In the genomic region with DNA sequence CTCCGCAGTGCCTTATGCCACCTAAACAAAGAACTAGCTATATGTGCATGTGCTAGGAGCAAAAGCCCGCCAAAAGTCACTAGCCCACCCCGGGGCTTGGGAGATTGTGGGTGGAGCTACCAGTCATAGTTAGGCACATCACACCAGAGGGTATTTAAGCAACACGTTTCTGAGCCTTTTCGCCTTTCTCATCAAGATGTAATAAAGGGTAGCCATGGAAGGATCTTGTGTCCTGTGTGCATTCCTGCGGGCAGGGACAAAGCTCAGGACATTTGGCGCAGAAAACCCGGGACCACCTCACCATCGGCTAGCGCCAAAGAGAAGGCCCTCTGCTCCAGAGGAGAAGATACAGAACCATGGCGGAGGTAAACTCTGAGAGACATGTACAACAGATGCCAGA, we compare ENCODE assay signal across 8 mouse cellular contexts. TPM values are rescaled to one million over a fixed set of nuclear protein-coding genes. Genes with fewer than 3 reads are reported as not detected.
A peak's percentile ranks its signal among the peaks of the same experiment; 100 is the strongest.
DNase-seq lines count a peak whose midpoint lies in the region; ATAC-seq lines count a peak whose summit lies in the region.

No protein-coding gene starts in this region.

- intact Hi-C loops in left cerebral cortex, postnatal 4 days (cut with DNase I) = no loop called here
- intact Hi-C loops in heart, postnatal 25 days (cut with DNase I) = no loop called here

- peak overlapping the region; percentile 49 for H3K4me3 ChIP-seq in embryonic facial prominence, embryonic 11.5 days (ENCODE audit: low read depth, low read length)
- peak overlapping the region; percentile 67 for H3K4me3 ChIP-seq in intestine, embryonic 16.5 days (ENCODE audit: low read length)
- H3K4me3 ChIP-seq in neural tube, embryonic 11.5 days (ENCODE audit: low read depth, low read length) = peak overlapping the region; percentile 71

- H3K9ac ChIP-seq in embryonic facial prominence, embryonic 11.5 days (replicated peaks; ENCODE audit: low read length) = peak overlapping the region; percentile 80
- peak overlapping the region; percentile 72 for H3K9ac ChIP-seq in intestine, embryonic 16.5 days (ENCODE audit: low read depth, low read length)
- H3K9ac ChIP-seq in neural tube, embryonic 11.5 days (ENCODE audit: low read length) = peak overlapping the region; percentile 73

- peak; percentile 41 for DNase-seq in left cerebral cortex, postnatal 4 days
- DNase-seq in left cerebral cortex, adult 9 months (ENCODE audit: low spot score in 2 of 2) = no peak
- peak; percentile 58 for DNase-seq in embryonic facial prominence, embryonic 11.5 days (ENCODE audit: low spot score)
- DNase-seq in neural tube, embryonic 11.5 days (ENCODE audit: low spot score) = peak; percentile 48
- DNase-seq in layer of hippocampus, adult 9-10 months (ENCODE audit: low spot score) = no peak
- no peak for DNase-seq in heart, postnatal 25 days (ENCODE audit: low spot score)

- no peaks in the 10 kb centered on the region for H3K4me1 ChIP-seq in embryonic facial prominence, embryonic 11.5 days (ENCODE audit: control insufficient read depth, insufficient read depth, low read length)
- H3K4me1 ChIP-seq in intestine, embryonic 16.5 days (ENCODE audit: control insufficient read depth, insufficient read depth, low read length) = no peaks in the 10 kb centered on the region
- H3K4me1 ChIP-seq in neural tube, embryonic 11.5 days (ENCODE audit: control insufficient read depth, insufficient read depth, low read length) = no peaks in the 10 kb centered on the region

- H3K27me3 ChIP-seq in embryonic facial prominence, embryonic 11.5 days (ENCODE audit: control insufficient read depth, insufficient read depth, low read length) = no peaks in the 10 kb centered on the region
- H3K27me3 ChIP-seq in intestine, embryonic 16.5 days (replicated peaks; ENCODE audit: control insufficient read depth, insufficient read depth, low read length) = no peaks in the 10 kb centered on the region
- no peaks in the 10 kb centered on the region for H3K27me3 ChIP-seq in neural tube, embryonic 11.5 days (ENCODE audit: control insufficient read depth, insufficient read depth, low read length)

- ATAC-seq in embryonic facial prominence, embryonic 11.5 days (replicated peaks; ENCODE audit: insufficient number of reproducible peaks, low FRiP score, low TSS enrichment, low read depth) = no peak
- ATAC-seq in intestine, embryonic 16.5 days = no peak
- no peak for ATAC-seq in neural tube, embryonic 11.5 days (ENCODE audit: insufficient read depth, low FRiP score, low TSS enrichment)
- ATAC-seq in frontal cortex, adult (ENCODE audit: low TSS enrichment) = no peak

- no peaks in the 10 kb centered on the region for H3K9me3 ChIP-seq in embryonic facial prominence, embryonic 11.5 days (replicated peaks; ENCODE audit: control insufficient read depth, low read length)
- no peaks in the 10 kb centered on the region for H3K9me3 ChIP-seq in intestine, embryonic 16.5 days (ENCODE audit: control insufficient read depth, low read length)
- no peaks in the 10 kb centered on the region for H3K9me3 ChIP-seq in neural tube, embryonic 11.5 days (ENCODE audit: control insufficient read depth, low read length)

- peak overlapping the region; percentile 56 for H3K4me2 ChIP-seq in embryonic facial prominence, embryonic 11.5 days (ENCODE audit: low read depth, low read length)
- H3K4me2 ChIP-seq in intestine, embryonic 16.5 days (ENCODE audit: low read depth, low read length) = peak overlapping the region; percentile 81
- peak overlapping the region; percentile 58 for H3K4me2 ChIP-seq in neural tube, embryonic 11.5 days (ENCODE audit: low read depth)

- H3K36me3 ChIP-seq in embryonic facial prominence, embryonic 11.5 days (replicated peaks; ENCODE audit: control insufficient read depth, insufficient read depth, low read depth, low read length) = no peaks in the 10 kb centered on the region
- H3K36me3 ChIP-seq in intestine, embryonic 16.5 days (ENCODE audit: control insufficient read depth, insufficient read depth, low read length) = no peaks in the 10 kb centered on the region
- no peaks in the 10 kb centered on the region for H3K36me3 ChIP-seq in neural tube, embryonic 11.5 days (ENCODE audit: control insufficient read depth, insufficient read depth, low read length)

- H3K27ac ChIP-seq in embryonic facial prominence, embryonic 11.5 days (replicated peaks; ENCODE audit: low read depth, low read length) = peak overlapping the region; percentile 28
- no peak overlapping the region for H3K27ac ChIP-seq in intestine, embryonic 16.5 days (ENCODE audit: low read length)
- H3K27ac ChIP-seq in neural tube, embryonic 11.5 days (ENCODE audit: low read depth, low read length) = no peak overlapping the region

- WGBS in embryonic facial prominence, embryonic 11.5 days = 17% methylated on average over 11 of the region's 11 CpGs
- WGBS in intestine, embryonic 16.5 days = 14% methylated on average over 11 of the region's 11 CpGs
- WGBS in neural tube, embryonic 11.5 days = 22% methylated on average over 11 of the region's 11 CpGs

RNA-seq across cellular contexts. Expression of gene Olfr725, which starts 21.0 kb away (rescaled TPM):
- not detected for total RNA-seq in left cerebral cortex, postnatal 4 days (2021)
- not detected in 2 replicates for polyA plus RNA-seq in embryonic facial prominence, embryonic 11.5 days (2014; fragmentation: Nextera tagmentation; extraction: Ambion mirVana)
- not detected in 2 replicates for polyA plus RNA-seq in intestine, embryonic 16.5 days (2015; fragmentation: Nextera tagmentation; extraction: Ambion mirVana)
- polyA plus RNA-seq in neural tube, embryonic 11.5 days (2014; fragmentation: Nextera tagmentation; extraction: Ambion mirVana) = not detected in 2 replicates
- not detected for total RNA-seq in heart, postnatal 25 days (2021)

RNA-seq across cellular contexts. Expression of gene Olfr726, which starts 29.6 kb away (rescaled TPM):
- total RNA-seq in left cerebral cortex, postnatal 4 days (2021) = not detected
- not detected in 2 replicates for polyA plus RNA-seq in embryonic facial prominence, embryonic 11.5 days (2014; fragmentation: Nextera tagmentation; extraction: Ambion mirVana)
- polyA plus RNA-seq in intestine, embryonic 16.5 days (2015; fragmentation: Nextera tagmentation; extraction: Ambion mirVana) = not detected in 2 replicates
- not detected in 2 replicates for polyA plus RNA-seq in neural tube, embryonic 11.5 days (2014; fragmentation: Nextera tagmentation; extraction: Ambion mirVana)
- not detected for total RNA-seq in heart, postnatal 25 days (2021)

Comparison
In these comparisons a context has a peak if more than half of its experiments do, and no peak if none do; other contexts are left out.
1. DNase-seq: peak in left cerebral cortex, postnatal 4 days (single experiment), embryonic facial prominence, embryonic 11.5 days (single experiment) and neural tube, embryonic 11.5 days (single experiment); none in left cerebral cortex, adult 9 months (0 of 2), layer of hippocampus, adult 9-10 months (single experiment) and heart, postnatal 25 days (single experiment).
2. Peak in every context shown above with its lines, with median percentiles within 50 percentile points of each other: H3K4me2 ChIP-seq, H3K4me3 ChIP-seq and H3K9ac ChIP-seq.